Mouse (Mus musculus): Measurements from ENCODE around the gene Rps11.
"Not testable (repeated sequence)": the region's sequence is repeated elsewhere in the genome, so short reads cannot be mapped to it uniquely, and the experiment has no call there.

The Rps11 gene

GRCm38 (mm10) chr7:45124224-45125143 is at the start of gene Rps11:
Rps11 (minus strand) TSS chr7:45124439.
- peak; percentile 100 for DNase-seq

- not testable (repeated sequence) for DNase-seq
Observed at GRCm38 (mm10) chr7:45173772-45174171, 49.5 kb upstream of the Rps11 start.

GRCm38 (mm10) chr7:45172974-45173373 is 48.7 kb upstream of the Rps11 start:
- DNase-seq, result no peak

- DNase-seq, result no peak
Observed at GRCm38 (mm10) chr7:45169495-45169894, 45.3 kb upstream of the Rps11 start.

GRCm38 (mm10) chr7:45168656-45169055 is 44.4 kb upstream of the Rps11 start:
- DNase-seq, result no peak

- DNase-seq, result peak; percentile 42
Observed at GRCm38 (mm10) chr7:45167761-45168445, 43.7 kb upstream of the Rps11 start.

- DNase-seq, result no peak
Observed at GRCm38 (mm10) chr7:45166950-45167401, 42.7 kb upstream of the Rps11 start.

- no peak for DNase-seq
Observed at GRCm38 (mm10) chr7:45165701-45166100, 41.5 kb upstream of the Rps11 start.

- no peak for DNase-seq
Observed at GRCm38 (mm10) chr7:45164833-45165232, 40.6 kb upstream of the Rps11 start.

GRCm38 (mm10) chr7:45163735-45164490 is 39.7 kb upstream of the Rps11 start, which contains the start of gene Slc17a7:
Slc17a7 (plus strand) TSS chr7:45163949.
- DNase-seq, result peak; percentile 55

GRCm38 (mm10) chr7:45162996-45163615 is 38.9 kb upstream of the Rps11 start:
- no peak for DNase-seq

- no peak for DNase-seq
Observed at GRCm38 (mm10) chr7:45162551-45162950, 38.3 kb upstream of the Rps11 start.

- DNase-seq, result peak; percentile 94
Observed at GRCm38 (mm10) chr7:45161612-45162473, 37.6 kb upstream of the Rps11 start.

GRCm38 (mm10) chr7:45160866-45161265 is 36.6 kb upstream of the Rps11 start:
- DNase-seq, result no peak

- no peak for DNase-seq
Observed at GRCm38 (mm10) chr7:45160316-45160800, 36.1 kb upstream of the Rps11 start.

GRCm38 (mm10) chr7:45158991-45159390 is 34.8 kb upstream of the Rps11 start:
- DNase-seq, result no peak

GRCm38 (mm10) chr7:45157459-45157858 is 33.2 kb upstream of the Rps11 start:
- DNase-seq, result no peak

GRCm38 (mm10) chr7:45156206-45156605 is 32.0 kb upstream of the Rps11 start:
- no peak for DNase-seq

- no peak for DNase-seq
Observed at GRCm38 (mm10) chr7:45155590-45155989, 31.4 kb upstream of the Rps11 start.

GRCm38 (mm10) chr7:45154993-45155514 is 30.8 kb upstream of the Rps11 start:
- peak; percentile 41 for DNase-seq

All from embryo, embryonic 11 days (tissue).